Mouse (Mus musculus): ENCODE data around the gene Tcf7l1.

The Tcf7l1 gene

DNA sequence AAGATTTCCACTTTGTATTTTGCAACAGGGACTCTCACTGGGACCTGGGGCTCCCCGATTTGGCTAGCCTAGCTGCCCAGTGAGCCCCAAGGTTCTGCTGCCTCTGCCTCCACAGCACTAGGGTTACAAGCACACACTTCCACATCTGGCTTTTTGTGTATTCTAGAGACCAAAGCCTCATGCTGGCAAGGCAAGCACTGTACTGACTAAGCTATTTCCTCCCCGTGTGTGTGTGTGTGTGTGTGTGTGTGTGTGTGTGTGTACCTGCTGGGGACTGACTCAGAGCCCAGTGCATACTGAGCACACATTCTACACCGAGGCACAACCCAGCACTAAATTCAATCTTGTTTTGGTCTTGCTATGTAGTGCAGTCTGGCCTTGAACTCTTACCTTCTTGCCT, 202.4 kb downstream of the Tcf7l1 start:
- no peaks in the 10 kb centered on the region for H3K27me3 ChIP-seq (ENCODE audit: control insufficient read depth, insufficient read depth, low read length, poor library complexity, severe bottlenecking)
- DNase-seq (ENCODE audit: low read depth, low spot score): no peak
- no peaks in the 10 kb centered on the region; the same call in 1 of the 2 replicates for H3K36me3 ChIP-seq (ENCODE audit: control insufficient read depth, insufficient read depth, low read length, poor library complexity, severe bottlenecking)

DNA sequence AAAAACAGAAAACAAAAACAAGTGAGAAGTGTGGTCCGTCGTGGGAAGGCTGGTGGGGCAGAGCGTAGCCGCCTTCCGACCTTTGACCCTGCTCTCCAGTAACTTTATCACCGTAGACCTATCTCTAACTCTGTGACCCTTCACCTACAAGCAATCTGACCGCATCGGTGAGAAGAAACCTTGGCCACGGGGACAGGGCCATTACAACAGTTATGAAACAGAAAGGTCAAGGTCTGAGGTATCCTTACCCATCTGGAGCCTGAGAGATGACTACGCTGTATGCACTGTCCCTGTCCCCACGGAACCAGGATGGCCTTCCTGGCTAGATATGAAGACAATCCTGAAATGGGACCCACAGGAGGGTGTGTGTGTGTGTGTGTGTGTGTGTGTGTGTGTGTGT, 204.9 kb downstream of the Tcf7l1 start:
- no peak for DNase-seq (ENCODE audit: low read depth, low spot score)
- no peaks in the 10 kb centered on the region; the same call in 1 of the 2 replicates for H3K36me3 ChIP-seq (ENCODE audit: control insufficient read depth, insufficient read depth, low read length, poor library complexity, severe bottlenecking)
- H3K27me3 ChIP-seq (ENCODE audit: control insufficient read depth, insufficient read depth, low read length, poor library complexity, severe bottlenecking): no peaks in the 10 kb centered on the region

DNA sequence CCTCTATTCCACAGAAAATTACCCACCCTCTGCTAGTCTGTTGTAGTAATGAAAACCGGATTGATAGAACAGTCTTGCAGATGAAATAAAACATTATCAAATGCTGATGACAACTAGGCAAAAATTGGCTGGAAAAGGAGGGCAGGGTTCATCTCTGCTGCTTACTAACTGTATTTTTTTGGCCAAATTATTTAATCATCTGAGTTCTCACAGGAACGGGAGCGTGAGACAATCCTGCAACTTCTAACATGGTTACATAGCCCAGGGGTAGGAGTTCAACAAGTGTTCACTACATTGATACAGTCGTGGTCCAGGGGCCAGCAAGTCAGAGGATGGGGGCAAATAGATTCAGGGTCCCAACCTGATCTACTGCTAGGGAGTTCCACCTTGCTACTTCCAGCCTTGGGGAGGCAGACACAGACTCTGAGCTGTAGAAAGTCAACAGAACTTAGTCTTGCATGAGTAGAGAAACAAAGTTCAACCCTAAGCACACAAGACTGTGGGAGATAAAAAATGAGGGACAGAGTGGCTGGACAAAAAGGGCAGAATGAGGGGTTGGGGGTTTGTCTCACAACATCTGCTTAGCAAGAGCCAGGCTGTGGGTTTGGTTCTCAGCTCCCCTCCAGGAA, 205.7 kb downstream of the Tcf7l1 start:
- DNase-seq (ENCODE audit: low read depth, low spot score): no peak
- no peaks in the 10 kb centered on the region for H3K27me3 ChIP-seq (ENCODE audit: control insufficient read depth, insufficient read depth, low read length, poor library complexity, severe bottlenecking)
- no peaks in the 10 kb centered on the region; the same call in none of the 2 replicates for H3K36me3 ChIP-seq (ENCODE audit: control insufficient read depth, insufficient read depth, low read length, poor library complexity, severe bottlenecking)

DNA sequence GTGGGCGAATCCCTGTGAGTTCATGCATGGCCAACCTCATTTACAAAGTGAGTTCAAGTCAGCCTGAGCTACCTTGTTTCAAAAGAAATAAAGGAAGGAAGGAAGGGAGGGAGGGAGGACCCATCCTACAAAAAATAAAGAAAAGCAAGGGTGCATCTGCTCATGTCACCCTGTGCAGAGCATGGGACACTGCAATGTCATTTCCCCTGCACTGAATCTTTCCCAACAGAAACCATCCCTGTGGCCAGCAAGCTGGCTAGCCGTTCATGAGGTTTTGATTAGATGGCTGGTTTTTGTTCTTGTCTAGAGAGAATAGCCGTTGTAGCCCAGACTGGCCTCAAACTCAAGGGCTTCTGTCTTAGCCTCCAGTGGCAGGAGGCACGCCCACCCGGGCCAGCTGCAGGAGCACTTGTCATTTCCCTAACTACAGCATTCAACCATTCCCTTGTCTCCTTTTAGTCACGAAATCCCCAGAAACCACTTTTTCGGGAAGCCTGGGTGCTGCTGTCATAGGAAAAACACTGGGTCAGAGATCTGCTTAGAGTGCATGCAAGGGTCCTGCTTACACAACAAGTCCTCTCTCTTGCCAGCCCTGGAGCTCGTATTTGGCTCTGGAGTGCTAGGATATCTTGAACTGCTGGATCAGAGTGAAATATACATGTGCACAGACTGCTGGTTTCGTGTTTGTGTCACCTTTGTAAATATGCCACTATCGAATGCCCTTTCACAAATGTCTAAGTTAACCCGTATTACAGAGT, 207.2 kb downstream of the Tcf7l1 start:
- H3K27me3 ChIP-seq (ENCODE audit: control insufficient read depth, insufficient read depth, low read length, poor library complexity, severe bottlenecking): no peaks in the 10 kb centered on the region

More for the DNA sequence above, 207.2 kb downstream of the Tcf7l1 start:
- peaks cover 2% of the 10 kb centered on the region; the same call in 1 of the 2 replicates for H3K36me3 ChIP-seq (ENCODE audit: control insufficient read depth, insufficient read depth, low read length, poor library complexity, severe bottlenecking)
- no peak for DNase-seq (ENCODE audit: low read depth, low spot score)

Measured in splenic B cell, adult 2 months (primary cell).